Mouse (Mus musculus) lung, adult 2 months (tissue): ENCODE data around the gene Nelfe.

Source experiments
- CTCF ChIP-seq: fragments of 200-500 bp; IDR thresholded peaks from 2 replicates; pipeline ENCODE4 v1.5.1; 2011; ENCODE audit warnings: mild to moderate bottlenecking, low read length, control low read depth; ENCODE audit not compliant: insufficient read depth
- POLR2A ChIP-seq: fragments of 200-500 bp; IDR thresholded peaks from 2 replicates; pipeline ENCODE4 v1.6.1; 2011; ENCODE audit warnings: low read depth, mild to moderate bottlenecking, control low read depth, low read length, borderline replicate concordance; ENCODE audit errors: extremely low read depth

GRCm38 (mm10) chr17:34854761-34855160 lies 4.6 kb downstream of the Nelfe start:
- TF ChIP-seq POLR2A (no peak), CTCF (no peak)
